Mouse (Mus musculus): Measurements from ENCODE around the gene Brpf3. TPM values are rescaled to one million over a fixed set of nuclear protein-coding genes. Genes with fewer than 3 reads are reported as not detected.
"Not testable (repeated sequence)": the region's sequence is repeated elsewhere in the genome, so short reads cannot be mapped to it uniquely, and the experiment has no call there.

Brpf3 gene
- polyA plus RNA-seq, 1 experiment from 2014 or later = 14.0 TPM

DNA sequence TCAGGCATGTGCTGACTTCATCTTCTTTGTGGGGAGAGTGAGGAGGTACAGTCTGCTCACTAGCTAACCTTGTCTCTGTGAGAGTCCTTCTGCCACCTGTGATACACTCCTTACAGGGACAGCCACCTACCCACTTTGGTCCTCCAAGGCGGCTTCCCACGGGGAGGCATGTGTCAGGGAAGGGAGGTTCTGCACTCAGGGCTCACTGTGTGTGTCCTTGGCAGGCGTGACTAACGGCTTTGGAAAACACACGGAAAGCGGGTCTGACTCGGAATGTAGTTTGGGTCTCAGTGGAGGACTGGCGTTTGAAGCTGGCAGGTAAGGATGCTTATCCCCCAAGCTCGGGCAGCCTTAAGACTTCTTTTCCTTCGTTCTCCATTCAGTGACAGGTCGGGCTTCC lies 22.9 kb downstream of the Brpf3 start:
- no peak for DNase-seq (ENCODE audit: low spot score)
- 88% methylated on average over 11 of the region's 11 CpGs for WGBS

DNA sequence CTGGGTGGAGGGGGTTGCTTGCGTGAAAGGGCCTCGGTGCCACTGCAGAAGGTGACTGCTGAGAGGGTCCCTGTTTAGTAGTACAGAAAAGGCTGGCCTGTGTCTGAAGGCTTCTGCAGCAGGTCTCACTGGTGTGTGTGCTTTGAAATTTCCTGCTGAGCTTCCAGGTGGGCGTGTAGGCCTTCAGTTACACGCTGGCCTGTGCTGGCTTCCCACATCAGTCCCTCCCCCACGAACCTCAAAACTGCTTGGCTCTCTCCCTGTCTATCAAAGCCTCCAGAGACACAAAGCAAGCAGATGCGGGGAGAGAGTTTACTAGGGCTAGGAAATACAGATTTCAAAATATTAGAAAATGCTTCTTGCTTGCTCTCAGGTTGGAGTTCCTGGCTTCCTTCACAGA lies 24.0 kb downstream of the Brpf3 start:
- Histone ChIP-seq H3K4me3 (no peak overlapping the region), H3K9me3 (replicated peaks) (no peaks in the 10 kb centered on the region), H3K4me1 (no peaks in the 10 kb centered on the region), H3K27ac (no peak overlapping the region), H3K36me3 (peaks cover 100% of the 10 kb centered on the region), H3K27me3 (ENCODE audit: low read depth, poor library complexity, severe bottlenecking) (no peaks in the 10 kb centered on the region)
- 82% methylated on average over 6 of the region's 6 CpGs for WGBS
- DNase-seq (ENCODE audit: low spot score) = no peak

More for the DNA sequence above, 22.9 kb downstream of the Brpf3 start:
- no peak overlapping the region for H3K4me3 ChIP-seq
- H3K36me3 ChIP-seq = peaks cover 100% of the 10 kb centered on the region
- H3K4me1 ChIP-seq = no peaks in the 10 kb centered on the region
- H3K27me3 ChIP-seq (ENCODE audit: low read depth, poor library complexity, severe bottlenecking) = no peaks in the 10 kb centered on the region
- H3K27ac ChIP-seq = no peak overlapping the region
- no peaks in the 10 kb centered on the region for H3K9me3 ChIP-seq (replicated peaks)

DNA sequence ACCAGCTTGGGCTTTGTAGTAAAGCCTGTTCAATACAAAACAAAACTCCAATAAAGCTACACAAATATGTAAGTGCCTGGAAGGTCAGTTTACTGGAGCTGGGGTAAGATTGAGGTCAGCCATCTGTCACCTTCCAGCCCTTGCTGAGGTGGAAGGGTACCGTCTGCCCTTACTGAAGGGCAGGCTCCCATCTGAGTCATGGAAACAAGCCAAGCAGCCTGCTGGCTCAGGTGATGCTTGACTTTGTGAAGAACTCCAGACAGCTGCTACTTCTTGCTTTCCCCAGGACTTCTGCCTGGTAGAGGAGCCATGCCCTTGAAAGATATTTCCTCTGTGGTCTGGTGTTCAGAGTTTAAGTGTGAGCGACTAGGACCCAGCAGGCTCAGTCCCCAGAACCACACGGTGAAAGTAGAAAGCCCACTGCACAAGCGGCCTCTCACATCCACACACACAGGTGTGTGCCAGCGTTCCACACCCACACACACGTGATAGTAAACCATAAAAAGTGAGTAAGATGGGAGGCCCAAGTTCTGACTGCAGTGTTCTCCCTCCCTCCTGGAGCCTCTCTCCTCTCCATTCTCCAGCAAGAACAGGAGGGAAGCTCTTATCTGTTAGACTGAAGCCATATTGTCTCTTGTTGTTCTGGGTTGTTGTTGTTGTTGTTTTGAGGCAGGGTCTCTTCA lies 24.6 kb downstream of the Brpf3 start:
- Histone ChIP-seq H3K36me3 (peaks cover 100% of the 10 kb centered on the region), H3K4me1 (peaks cover 2% of the 10 kb centered on the region; the same call in 1 of the 2 replicates), H3K27me3 (ENCODE audit: low read depth, poor library complexity, severe bottlenecking) (no peaks in the 10 kb centered on the region), H3K27ac (no peak overlapping the region), H3K9me3 (replicated peaks) (no peaks in the 10 kb centered on the region), H3K4me3 (no peak overlapping the region)
- 94% methylated on average over 6 of the region's 6 CpGs for WGBS
- no peak for DNase-seq (ENCODE audit: low spot score)

DNA sequence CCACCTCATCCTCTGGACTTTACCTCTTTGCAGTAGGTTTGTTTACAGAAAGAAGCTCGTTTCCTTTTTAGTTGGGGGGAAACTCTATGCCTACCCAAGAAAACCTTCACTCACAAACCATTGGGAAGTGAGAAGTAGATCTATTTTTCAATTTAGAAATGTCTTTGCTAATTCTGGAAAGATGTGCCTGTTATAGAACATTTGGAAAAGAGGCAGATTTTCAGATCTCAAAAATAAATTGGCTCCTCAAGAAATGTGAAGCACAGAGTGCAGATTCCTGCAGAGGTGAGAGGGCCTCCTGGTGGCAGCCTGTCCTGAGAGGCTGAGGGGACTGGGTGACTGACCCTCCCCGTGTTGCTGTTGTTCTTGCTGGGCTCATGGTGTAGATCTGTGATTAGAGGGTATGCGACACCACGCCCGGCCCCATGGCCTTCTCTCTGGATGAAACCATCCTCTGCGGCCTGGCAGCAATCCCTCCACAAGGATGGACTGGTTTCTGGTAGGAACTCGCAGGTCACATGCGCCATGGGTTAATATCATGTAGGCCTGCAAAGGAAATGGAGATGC lies 26.9 kb downstream of the Brpf3 start:
- H3K36me3 ChIP-seq = peaks cover 100% of the 10 kb centered on the region
- DNase-seq (ENCODE audit: low spot score) = no peak
- WGBS = 91% methylated on average over 8 of the region's 8 CpGs
- H3K27me3 ChIP-seq (ENCODE audit: low read depth, poor library complexity, severe bottlenecking) = no peaks in the 10 kb centered on the region
- no peaks in the 10 kb centered on the region for H3K9me3 ChIP-seq (replicated peaks)
- H3K27ac ChIP-seq = no peak overlapping the region
- peaks cover 12% of the 10 kb centered on the region; the same call in 1 of the 2 replicates for H3K4me1 ChIP-seq
- H3K4me3 ChIP-seq = no peak overlapping the region

DNA sequence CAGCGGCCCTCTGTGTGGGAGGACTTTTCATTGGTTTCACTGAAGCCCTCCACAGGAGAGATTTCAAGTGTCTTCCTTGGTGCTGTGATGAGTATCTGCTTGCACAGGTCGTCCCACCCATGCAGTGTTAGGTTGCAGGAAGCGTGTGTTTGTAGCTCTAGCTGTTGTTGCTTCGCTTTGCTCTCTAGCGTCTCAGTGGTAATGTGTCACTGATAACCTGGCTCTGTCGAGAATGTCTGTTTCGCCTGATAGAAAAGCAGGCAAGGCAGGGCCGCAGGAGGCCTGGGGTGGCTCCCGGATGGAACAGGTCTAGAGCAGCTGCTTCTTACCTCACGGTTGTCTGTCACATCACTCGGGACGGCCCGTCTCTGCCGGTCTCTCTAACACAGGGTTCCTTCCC lies 28.2 kb downstream of the Brpf3 start:
- H3K27me3 ChIP-seq (ENCODE audit: low read depth, poor library complexity, severe bottlenecking) = no peaks in the 10 kb centered on the region
- peaks cover 100% of the 10 kb centered on the region for H3K36me3 ChIP-seq
- WGBS = 86% methylated on average over 14 of the region's 14 CpGs
- peaks cover 12% of the 10 kb centered on the region; the same call in 1 of the 2 replicates for H3K4me1 ChIP-seq
- H3K4me3 ChIP-seq = no peak overlapping the region
- no peak for DNase-seq (ENCODE audit: low spot score)
- H3K27ac ChIP-seq = no peak overlapping the region
- H3K9me3 ChIP-seq (replicated peaks) = no peaks in the 10 kb centered on the region

DNA sequence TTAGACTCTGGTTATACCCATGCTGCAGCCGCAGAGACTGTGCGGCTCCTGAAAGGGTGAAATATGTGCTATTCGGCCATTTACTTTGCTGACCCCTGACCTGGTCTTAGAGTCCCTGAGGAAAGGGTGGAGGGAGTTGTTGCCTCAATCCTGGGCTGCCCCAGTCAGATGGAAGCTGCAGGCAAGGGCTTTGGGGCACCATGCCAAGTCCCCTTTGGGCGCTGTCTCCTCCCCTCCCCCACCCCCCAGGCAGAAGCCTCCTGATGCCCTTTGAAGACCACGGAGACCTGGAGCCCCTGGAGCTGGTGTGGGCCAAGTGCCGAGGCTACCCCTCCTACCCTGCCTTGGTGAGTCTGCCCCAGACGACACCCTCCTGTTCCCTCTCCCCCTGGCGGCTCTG lies 30.2 kb downstream of the Brpf3 start:
- Histone ChIP-seq H3K27ac (peak overlapping the region; percentile 58; the same call in 1 of the 2 replicates), H3K4me3 (no peak overlapping the region), H3K9me3 (replicated peaks) (no peaks in the 10 kb centered on the region), H3K4me1 (peaks cover 12% of the 10 kb centered on the region; the same call in 1 of the 2 replicates), H3K36me3 (peaks cover 99% of the 10 kb centered on the region), H3K27me3 (ENCODE audit: low read depth, poor library complexity, severe bottlenecking) (no peaks in the 10 kb centered on the region)
- 61% methylated on average over 8 of the region's 8 CpGs for WGBS
- no peak for DNase-seq (ENCODE audit: low spot score)

DNA sequence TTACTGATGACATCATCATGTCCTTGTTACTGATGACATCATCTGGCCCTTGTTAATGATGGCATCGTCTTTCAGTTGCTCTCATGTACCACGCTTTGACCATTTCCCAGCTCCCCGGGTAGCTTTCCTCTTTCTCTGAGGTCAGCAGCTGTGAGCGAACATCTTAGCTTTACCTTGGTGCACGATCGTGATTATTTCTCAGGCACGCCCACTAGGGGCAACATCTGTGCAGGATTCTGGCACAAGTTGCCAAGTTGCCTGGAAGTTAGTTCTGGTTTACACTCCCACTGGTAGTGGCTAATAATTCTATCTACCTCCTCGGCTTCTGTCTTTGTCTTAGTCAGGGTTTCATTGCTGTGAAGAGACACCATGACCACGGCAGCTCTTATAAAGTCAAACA lies 31.1 kb downstream of the Brpf3 start:
- Histone ChIP-seq H3K4me3 (no peak overlapping the region), H3K27me3 (ENCODE audit: low read depth, poor library complexity, severe bottlenecking) (no peaks in the 10 kb centered on the region), H3K27ac (no peak overlapping the region), H3K36me3 (peaks cover 99% of the 10 kb centered on the region), H3K4me1 (peaks cover 12% of the 10 kb centered on the region; the same call in 1 of the 2 replicates), H3K9me3 (replicated peaks) (no peaks in the 10 kb centered on the region)
- 91% methylated on average over 9 of the region's 9 CpGs for WGBS
- DNase-seq (ENCODE audit: low spot score) = no peak

DNA sequence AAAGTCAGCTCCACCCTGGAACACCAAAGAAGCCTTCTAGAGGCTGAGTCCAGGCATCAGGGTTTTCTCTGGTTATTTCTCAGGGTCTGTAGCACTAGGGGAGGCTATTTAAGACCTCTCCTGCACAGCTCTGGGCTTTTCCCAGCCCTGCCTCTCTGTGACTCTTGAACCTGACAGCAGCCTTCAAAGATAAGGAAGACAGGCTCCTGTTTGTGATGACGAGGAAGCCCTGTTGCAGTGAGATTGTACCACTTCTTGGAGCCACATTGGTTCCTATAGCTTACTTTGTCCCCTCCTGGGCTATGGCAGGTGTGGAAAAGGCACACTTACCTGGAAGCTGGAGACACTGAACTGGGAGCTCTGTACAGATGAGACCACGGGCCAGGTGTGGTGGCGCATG lies 32.0 kb downstream of the Brpf3 start:
- Histone ChIP-seq H3K4me1 (peaks cover 12% of the 10 kb centered on the region; the same call in 1 of the 2 replicates), H3K27ac (no peak overlapping the region), H3K27me3 (ENCODE audit: low read depth, poor library complexity, severe bottlenecking) (no peaks in the 10 kb centered on the region), H3K4me3 (no peak overlapping the region), H3K36me3 (peaks cover 99% of the 10 kb centered on the region), H3K9me3 (replicated peaks) (no peaks in the 10 kb centered on the region)
- no peak for DNase-seq (ENCODE audit: low spot score)
- WGBS = 96% methylated on average over 3 of the region's 3 CpGs

DNA sequence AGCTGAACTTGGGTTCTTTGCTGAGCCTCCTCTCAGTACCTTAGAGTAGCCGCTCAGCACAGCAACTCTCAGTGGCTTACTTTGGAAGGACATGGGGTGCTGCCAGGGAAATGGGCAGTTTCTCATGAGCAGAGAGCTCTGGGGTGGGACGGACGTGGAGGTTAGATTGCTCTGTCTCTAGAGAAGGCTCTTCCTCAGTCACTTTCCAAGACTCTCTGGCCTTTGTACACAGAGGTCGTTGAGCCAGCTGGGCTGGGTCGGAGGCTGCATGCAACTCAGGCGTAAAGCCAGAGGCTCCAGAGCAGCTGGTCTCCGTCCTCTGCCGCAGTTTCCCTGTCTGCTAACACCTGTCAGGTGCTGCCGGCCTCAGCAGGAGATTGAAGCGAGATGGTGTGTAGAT lies 33.8 kb downstream of the Brpf3 start:
- Histone ChIP-seq H3K4me1 (peaks cover 12% of the 10 kb centered on the region; the same call in 1 of the 2 replicates), H3K36me3 (peaks cover 99% of the 10 kb centered on the region), H3K27ac (no peak overlapping the region), H3K27me3 (ENCODE audit: low read depth, poor library complexity, severe bottlenecking) (no peaks in the 10 kb centered on the region), H3K9me3 (replicated peaks) (no peaks in the 10 kb centered on the region), H3K4me3 (no peak overlapping the region)
- DNase-seq (ENCODE audit: low spot score) = no peak
- WGBS = 88% methylated on average over 10 of the region's 10 CpGs

DNA sequence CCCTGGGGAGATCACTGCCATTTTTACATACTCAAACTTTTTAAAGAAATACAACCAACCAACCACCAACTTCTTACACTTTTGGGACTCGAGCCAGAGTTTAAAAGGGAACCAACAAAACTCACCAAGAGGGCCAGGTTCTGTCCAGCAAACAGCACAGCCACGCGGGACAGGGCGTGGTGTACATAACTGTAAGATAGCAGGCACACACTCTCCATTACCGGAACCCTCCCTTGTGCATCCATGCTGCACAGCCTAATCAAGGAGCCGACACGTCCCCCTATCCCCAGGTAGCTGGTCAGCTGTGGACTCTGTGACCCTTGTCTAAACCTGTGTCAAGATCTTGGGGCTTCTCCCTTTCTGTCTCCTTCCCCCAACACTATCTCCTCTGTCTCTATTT lies 37.0 kb downstream of the Brpf3 start:
- WGBS = 93% methylated on average over 7 of the region's 7 CpGs

DNA sequence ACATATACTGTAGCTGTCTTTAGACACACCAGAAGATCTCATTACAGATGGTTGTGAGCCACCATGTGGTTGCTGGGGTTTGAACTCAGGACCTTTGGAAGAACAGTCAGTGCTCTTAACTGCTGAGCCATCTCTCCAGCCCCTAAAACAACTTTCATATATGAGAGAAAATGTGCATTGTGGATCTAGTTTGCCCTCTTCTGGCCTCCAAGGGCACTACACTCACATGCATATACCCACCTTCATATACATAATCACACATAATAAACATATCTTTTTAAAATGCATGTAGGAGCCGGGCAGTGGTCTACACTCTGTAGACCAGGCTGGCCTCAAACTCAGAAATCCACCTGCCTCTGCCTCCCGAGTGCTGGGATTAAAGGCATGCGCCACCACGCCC lies 41.1 kb downstream of the Brpf3 start:
- not testable (repeated sequence) for DNase-seq (ENCODE audit: low spot score); H3K9me3 ChIP-seq (replicated peaks); H3K27me3 ChIP-seq (ENCODE audit: low read depth, poor library complexity, severe bottlenecking); H3K27ac ChIP-seq; H3K4me3 ChIP-seq
- Histone ChIP-seq H3K36me3 (peaks cover 38% of the 10 kb centered on the region), H3K4me1 (peaks cover 15% of the 10 kb centered on the region)
- 96% methylated on average over 4 of the region's 4 CpGs for WGBS

More for the DNA sequence above, 37.0 kb downstream of the Brpf3 start:
- H3K36me3 ChIP-seq = peaks cover 78% of the 10 kb centered on the region
- H3K4me1 ChIP-seq = no peaks in the 10 kb centered on the region
- no peak overlapping the region for H3K4me3 ChIP-seq
- no peaks in the 10 kb centered on the region for H3K9me3 ChIP-seq (replicated peaks)
- H3K27me3 ChIP-seq (ENCODE audit: low read depth, poor library complexity, severe bottlenecking) = no peaks in the 10 kb centered on the region
- H3K27ac ChIP-seq = no peak overlapping the region
- DNase-seq (ENCODE audit: low spot score) = no peak

DNA sequence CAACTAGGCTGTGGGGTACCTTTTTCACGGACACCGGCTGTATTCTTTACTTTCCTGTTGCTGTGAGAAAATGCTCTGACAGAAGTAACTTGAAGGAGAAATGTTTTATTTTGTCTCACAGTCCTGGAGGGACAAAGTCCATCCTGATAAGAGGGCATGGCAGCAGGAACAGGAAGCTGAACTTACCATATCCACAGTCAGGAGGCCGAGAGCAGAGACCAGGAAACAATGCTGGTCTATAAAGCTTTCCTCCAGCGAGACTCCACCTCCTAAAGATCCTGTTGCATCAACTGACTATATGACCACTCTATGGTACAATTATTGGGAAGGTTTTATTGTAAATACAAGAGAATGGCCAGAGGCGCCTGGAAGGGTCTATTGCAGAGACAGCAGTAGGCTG lies 42.8 kb downstream of the Brpf3 start:
- H3K36me3 ChIP-seq = peaks cover 21% of the 10 kb centered on the region
- H3K4me1 ChIP-seq = peaks cover 15% of the 10 kb centered on the region
- 79% methylated on average over 5 of the region's 5 CpGs for WGBS
- no peak for DNase-seq (ENCODE audit: low spot score)
- H3K27me3 ChIP-seq (ENCODE audit: low read depth, poor library complexity, severe bottlenecking) = no peaks in the 10 kb centered on the region
- no peak overlapping the region for H3K27ac ChIP-seq
- no peaks in the 10 kb centered on the region for H3K9me3 ChIP-seq (replicated peaks)
- no peak overlapping the region for H3K4me3 ChIP-seq

DNA sequence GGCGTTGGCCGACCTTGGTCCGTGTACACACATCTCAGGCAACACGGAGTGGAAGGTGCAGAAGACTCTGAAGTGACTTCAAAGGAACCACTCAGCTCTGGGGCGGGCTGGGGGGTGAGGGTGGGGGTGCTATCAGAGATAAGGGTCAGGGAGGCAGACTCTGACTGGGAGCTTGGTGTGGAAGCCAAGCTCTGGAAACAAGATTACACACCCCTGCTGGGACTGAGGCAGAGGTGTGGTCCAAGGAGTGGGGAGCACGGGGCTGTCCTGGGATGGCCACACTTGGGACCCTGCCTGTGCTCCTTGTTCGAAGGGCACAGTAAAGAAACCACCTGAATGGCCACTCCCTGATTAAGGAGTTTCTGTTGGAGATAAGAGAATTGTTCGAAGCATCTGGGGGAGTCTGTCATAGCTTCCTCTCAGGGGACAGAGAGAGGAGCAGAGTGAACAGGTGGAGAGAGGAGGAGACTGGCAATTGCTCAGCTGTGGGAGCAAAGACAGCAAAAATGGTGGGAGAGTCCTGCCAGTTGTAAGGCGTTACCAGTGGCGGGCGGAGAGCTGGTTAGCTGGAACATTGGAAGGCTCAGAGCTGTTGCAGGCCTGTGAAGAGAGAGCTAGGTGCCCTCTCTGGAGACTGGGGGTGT lies 46.2 kb downstream of the Brpf3 start:
- H3K27me3 ChIP-seq (ENCODE audit: low read depth, poor library complexity, severe bottlenecking) = no peaks in the 10 kb centered on the region
- DNase-seq (ENCODE audit: low spot score) = no peak
- no peak overlapping the region for H3K27ac ChIP-seq
- no peaks in the 10 kb centered on the region for H3K36me3 ChIP-seq
- no peak overlapping the region for H3K4me3 ChIP-seq
- H3K4me1 ChIP-seq = peaks cover 15% of the 10 kb centered on the region
- 60% methylated on average over 11 of the region's 11 CpGs for WGBS
- no peaks in the 10 kb centered on the region for H3K9me3 ChIP-seq (replicated peaks)
